Mouse (Mus musculus): Measurements from ENCODE around the gene Rapgef4. TPM values are rescaled to one million over a fixed set of nuclear protein-coding genes. Genes with fewer than 3 reads are reported as not detected.
"Not testable (repeated sequence)": the region's sequence is repeated elsewhere in the genome, so short reads cannot be mapped to it uniquely, and the experiment has no call there.

Gene Rapgef4
- total and polyA plus RNA-seq, 2 experiments from 2014 or later = 48.5 to 78.6 TPM

- H3K27me3 ChIP-seq (ENCODE audit: insufficient read depth, low read length) = no peaks in the 10 kb centered on the region
- ATAC-seq (ENCODE audit: low FRiP score) = no peak
- H3K9me3 ChIP-seq (ENCODE audit: low read length) = no peaks in the 10 kb centered on the region
- H3K4me3 ChIP-seq (ENCODE audit: low read depth, low read length) = no peak overlapping the region
- WGBS = 55% methylated on average over 3 of the region's 3 CpGs
- H3K4me2 ChIP-seq (ENCODE audit: low read depth, low read length, poor library complexity, severe bottlenecking) = no peak overlapping the region
- no peak overlapping the region for H3K9ac ChIP-seq (replicated peaks; ENCODE audit: low read length, poor library complexity, severe bottlenecking)
- DNase-seq (ENCODE audit: low spot score) = no peak
- no peak for TF ChIP-seq CTCF (IDR thresholded peaks at IDR 0.05)
- no peak overlapping the region for H3K27ac ChIP-seq (ENCODE audit: low read depth, low read length)
- 0 out of 2 replicates have a peak, but pooled peaks cover 3% of the 10 kb centered on the region for H3K4me1 ChIP-seq (ENCODE audit: insufficient read depth, low read length)
- H3K36me3 ChIP-seq (ENCODE audit: insufficient read depth, low read length) = no peaks in the 10 kb centered on the region; the same call in 1 of the 2 replicates
Observed at GRCm38 (mm10) chr2:72136045-72136444, 155.0 kb downstream of the Rapgef4 start.

- Histone ChIP-seq H3K4me2 (ENCODE audit: low read depth, low read length, poor library complexity, severe bottlenecking) (no peak overlapping the region), H3K9me3 (ENCODE audit: low read length) (no peaks in the 10 kb centered on the region), H3K9ac (replicated peaks; ENCODE audit: low read length, poor library complexity, severe bottlenecking) (no peak overlapping the region), H3K36me3 (ENCODE audit: insufficient read depth, low read length) (no peaks in the 10 kb centered on the region; the same call in 1 of the 2 replicates), H3K27ac (ENCODE audit: low read depth, low read length) (no peak overlapping the region), H3K27me3 (ENCODE audit: insufficient read depth, low read length) (no peaks in the 10 kb centered on the region), H3K4me1 (ENCODE audit: insufficient read depth, low read length) (0 out of 2 replicates have a peak, but pooled peaks cover 3% of the 10 kb centered on the region), H3K4me3 (ENCODE audit: low read depth, low read length) (no peak overlapping the region)
- TF ChIP-seq CTCF (IDR thresholded peaks at IDR 0.05) = no peak
- 46% methylated on average over 9 of the region's 9 CpGs for WGBS
- DNase-seq (ENCODE audit: low spot score) = no peak
- no peak for ATAC-seq (ENCODE audit: low FRiP score)
Observed at GRCm38 (mm10) chr2:72136486-72137264, 155.6 kb downstream of the Rapgef4 start.

GRCm38 (mm10) chr2:72139863-72140845 lies 159.1 kb downstream of the Rapgef4 start:
- Histone ChIP-seq H3K4me1 (ENCODE audit: insufficient read depth, low read length) (peaks cover 3% of the 10 kb centered on the region; the same call in 1 of the 2 replicates), H3K4me2 (ENCODE audit: low read depth, low read length, poor library complexity, severe bottlenecking) (no peak overlapping the region), H3K4me3 (ENCODE audit: low read depth, low read length) (no peak overlapping the region), H3K9ac (replicated peaks; ENCODE audit: low read length, poor library complexity, severe bottlenecking) (no peak overlapping the region), H3K9me3 (ENCODE audit: low read length) (no peaks in the 10 kb centered on the region), H3K36me3 (ENCODE audit: insufficient read depth, low read length) (no peaks in the 10 kb centered on the region; the same call in 1 of the 2 replicates), H3K27me3 (ENCODE audit: insufficient read depth, low read length) (no peaks in the 10 kb centered on the region), H3K27ac (ENCODE audit: low read depth, low read length) (no peak overlapping the region)
- WGBS = 86% methylated on average over 14 of the region's 14 CpGs
- no peak for TF ChIP-seq CTCF (IDR thresholded peaks at IDR 0.05)
- DNase-seq (ENCODE audit: low spot score) (no peak), ATAC-seq (ENCODE audit: low FRiP score) (no peak)

GRCm38 (mm10) chr2:72141091-72141490 lies 160.1 kb downstream of the Rapgef4 start:
- no peak overlapping the region for H3K27ac ChIP-seq (ENCODE audit: low read depth, low read length)
- H3K4me3 ChIP-seq (ENCODE audit: low read depth, low read length) = no peak overlapping the region
- WGBS = 85% methylated on average over 8 of the region's 8 CpGs
- H3K27me3 ChIP-seq (ENCODE audit: insufficient read depth, low read length) = no peaks in the 10 kb centered on the region
- no peaks in the 10 kb centered on the region for H3K9me3 ChIP-seq (ENCODE audit: low read length)
- ATAC-seq (ENCODE audit: low FRiP score) (no peak), DNase-seq (ENCODE audit: low spot score) (no peak)
- no peak for TF ChIP-seq CTCF (IDR thresholded peaks at IDR 0.05)
- no peaks in the 10 kb centered on the region; the same call in 1 of the 2 replicates for H3K4me1 ChIP-seq (ENCODE audit: insufficient read depth, low read length)
- no peak overlapping the region for H3K9ac ChIP-seq (replicated peaks; ENCODE audit: low read length, poor library complexity, severe bottlenecking)
- H3K36me3 ChIP-seq (ENCODE audit: insufficient read depth, low read length) = no peaks in the 10 kb centered on the region; the same call in 1 of the 2 replicates
- no peak overlapping the region for H3K4me2 ChIP-seq (ENCODE audit: low read depth, low read length, poor library complexity, severe bottlenecking)

GRCm38 (mm10) chr2:72141732-72142131 lies 160.7 kb downstream of the Rapgef4 start:
- H3K9ac ChIP-seq (replicated peaks; ENCODE audit: low read length, poor library complexity, severe bottlenecking); H3K27ac ChIP-seq (ENCODE audit: low read depth, low read length); H3K4me3 ChIP-seq (ENCODE audit: low read depth, low read length); DNase-seq (ENCODE audit: low spot score); H3K36me3 ChIP-seq (ENCODE audit: insufficient read depth, low read length); H3K4me1 ChIP-seq (ENCODE audit: insufficient read depth, low read length); H3K9me3 ChIP-seq (ENCODE audit: low read length); H3K4me2 ChIP-seq (ENCODE audit: low read depth, low read length, poor library complexity, severe bottlenecking); ATAC-seq (ENCODE audit: low FRiP score); H3K27me3 ChIP-seq (ENCODE audit: insufficient read depth, low read length): not testable (repeated sequence)
- WGBS = 95% methylated on average over 4 of the region's 4 CpGs
